Mouse (Mus musculus) myocyte (in vitro differentiated cells): Measurements from ENCODE around the gene Crygc.

Experiments
- CEBPB ChIP-seq: IDR thresholded peaks from 2 replicates; pipeline ENCODE4 v1.6.1; 2011; ENCODE audit warnings: mild to moderate bottlenecking, moderate library complexity; ENCODE audit not compliant: poor library complexity, insufficient read depth, severe bottlenecking
- E2F4 ChIP-seq: IDR thresholded peaks from one replicate; pipeline ENCODE4 v1.6.1; 2011; ENCODE audit warnings: mild to moderate bottlenecking, control low read depth, moderate library complexity; ENCODE audit not compliant: insufficient read depth
- MAX ChIP-seq: IDR thresholded peaks from one replicate; pipeline ENCODE4 v1.6.1; 2011; ENCODE audit warnings: low read depth, mild to moderate bottlenecking, control low read depth
- MYOD1 ChIP-seq, 3 experiments: IDR thresholded peaks; one replicate each; pipeline ENCODE4 v1.6.1; 2011; ENCODE audit warnings: control low read depth in 2 of 3, low read depth in 2 of 3, mild to moderate bottlenecking in 2 of 3, moderate library complexity in 1 of 3; ENCODE audit not compliant: insufficient read length in 2 of 3, control insufficient read depth in 1 of 3
- MYOG ChIP-seq, 3 experiments: IDR thresholded peaks; one replicate each; pipeline ENCODE4 v1.6.1; 2011; ENCODE audit warnings: control low read depth in 2 of 3, low read depth in 2 of 3, mild to moderate bottlenecking in 2 of 3; ENCODE audit not compliant: insufficient read length in 2 of 3, control insufficient read depth in 1 of 3, insufficient read depth in 1 of 3
- POLR2A ChIP-seq: IDR thresholded peaks from one replicate; pipeline ENCODE4 v1.6.1; 2011; ENCODE audit warnings: low read depth, mild to moderate bottlenecking, control low read depth, moderate library complexity; ENCODE audit not compliant: insufficient read length
- REST ChIP-seq: IDR thresholded peaks from one replicate; pipeline ENCODE4 v1.6.1; 2011; ENCODE audit warnings: mild to moderate bottlenecking, control low read depth, moderate library complexity; ENCODE audit not compliant: insufficient read depth, insufficient read length
- TCF12 ChIP-seq: IDR thresholded peaks from one replicate; pipeline ENCODE4 v1.6.1; 2011; ENCODE audit warnings: mild to moderate bottlenecking, control low read depth; ENCODE audit not compliant: poor library complexity, insufficient read depth, severe bottlenecking
- TCF3 ChIP-seq: IDR thresholded peaks from one replicate; pipeline ENCODE4 v1.6.1; 2011; ENCODE audit warnings: low read depth, control low read depth; ENCODE audit not compliant: insufficient read length
- USF1 ChIP-seq: IDR thresholded peaks from one replicate; pipeline ENCODE4 v1.6.1; 2011; ENCODE audit warnings: low read depth, mild to moderate bottlenecking, control low read depth, moderate library complexity

DNA sequence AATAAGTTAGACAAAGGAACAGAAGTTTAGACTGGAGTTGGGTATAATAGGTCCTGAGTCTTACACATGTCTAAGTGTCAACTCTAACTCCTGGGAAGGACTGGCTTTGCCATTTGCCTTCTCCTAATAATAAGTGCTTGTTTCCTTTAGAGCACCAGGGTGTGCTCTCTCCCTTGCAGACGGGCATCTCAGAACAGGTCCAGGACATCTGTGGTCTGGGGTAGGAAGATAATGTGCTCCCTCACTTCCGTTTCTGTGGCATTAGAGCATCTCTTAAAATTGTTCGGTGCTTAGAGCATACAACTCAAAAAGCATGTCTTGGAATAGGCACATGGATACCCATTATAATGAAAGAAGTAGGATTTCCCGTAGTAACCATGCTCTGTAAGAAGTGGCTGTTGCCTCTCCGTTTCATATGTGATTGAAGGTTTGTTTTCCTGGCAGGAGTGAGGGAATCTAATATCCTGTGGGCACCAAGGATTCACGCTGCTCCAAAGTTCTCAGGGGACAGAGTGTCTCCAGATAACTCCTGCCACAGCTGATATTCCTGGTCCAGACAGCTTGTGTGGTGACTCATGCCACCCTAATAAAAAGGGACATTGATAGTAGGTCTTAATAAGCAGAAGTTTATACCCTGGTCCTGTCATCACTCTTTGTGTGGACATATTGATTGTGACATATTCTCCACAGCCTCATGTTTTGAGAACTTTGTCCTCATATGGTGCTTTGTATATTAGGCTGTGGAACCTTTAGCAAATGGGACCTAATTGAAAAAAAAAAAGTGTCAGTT lies 15.3 kb upstream of the Crygc start:
- TF ChIP-seq POLR2A (no peak), CEBPB (peak; percentile 33; the same call in 1 of the 2 replicates), E2F4 (no peak), MYOD1 (IDR thresholded peaks at IDR 0.05; ENCODE audit: control insufficient read depth in 1 of 3, insufficient read length in 2 of 3, low read depth in 2 of 3) (peak; percentile 14 to 54 (median 23)), TCF3 (no peak), REST (no peak), TCF12 (no peak), MYOG (IDR thresholded peaks at IDR 0.05; ENCODE audit: control insufficient read depth in 1 of 3, insufficient read depth in 1 of 3, insufficient read length in 2 of 3, low read depth in 2 of 3) (peak in 2 of 3 experiments; percentile 18 to 46), USF1 (no peak), MAX (no peak)
